Mouse (Mus musculus) G1E-ER4 (cell line): ENCODE measurements around the gene Sh3rf3. TPM values are rescaled to one million over a fixed set of nuclear protein-coding genes. Genes with fewer than 3 reads are reported as not detected.

Experiments used
- GATA1 ChIP-seq: IDR thresholded peaks from one replicate; pipeline ENCODE4 v1.8.0; 2012; ENCODE audit warnings: low read length, inconsistent platforms
- polyA plus RNA-seq: library from polyadenylated mRNA; stranded (reverse); fragments of >175 nt; gene quantifications from 2 replicates; pipeline ENCODE4 v1.2.3, GENCODE M21; 2012

Gene Sh3rf3
- polyA plus RNA-seq, 1 experiment: not detected

- no peak for TF ChIP-seq GATA1
These were observed 277.4 kb downstream of the Sh3rf3 start for GRCm38 (mm10) chr10:59090622-59090971.

GRCm38 (mm10) chr10:59091556-59091955, 278.4 kb downstream of the Sh3rf3 start:
- TF ChIP-seq GATA1: no peak

DNA sequence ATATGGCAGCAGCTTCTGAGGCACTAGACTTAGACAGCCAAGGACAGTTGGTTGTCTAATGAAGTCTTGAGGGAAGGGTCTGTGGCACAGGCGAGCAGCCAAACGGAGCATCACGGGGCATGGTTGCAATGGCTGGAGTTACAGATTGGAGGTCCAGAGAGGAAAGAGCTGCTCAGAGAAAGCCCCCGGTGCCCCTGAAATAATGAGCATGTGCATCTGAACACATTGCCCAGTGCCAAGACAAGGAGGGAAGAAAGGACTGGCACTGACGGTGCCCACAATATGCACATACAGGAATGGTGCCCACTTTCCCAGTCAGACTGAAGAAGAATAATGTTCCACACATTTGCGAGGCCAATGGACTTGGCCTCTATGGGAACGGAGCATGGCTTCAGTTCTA, 278.8 kb downstream of the Sh3rf3 start:
- TF ChIP-seq GATA1: no peak

- no peak for TF ChIP-seq GATA1
These were observed 291.5 kb downstream of the Sh3rf3 start for GRCm38 (mm10) chr10:59104683-59105082.

DNA sequence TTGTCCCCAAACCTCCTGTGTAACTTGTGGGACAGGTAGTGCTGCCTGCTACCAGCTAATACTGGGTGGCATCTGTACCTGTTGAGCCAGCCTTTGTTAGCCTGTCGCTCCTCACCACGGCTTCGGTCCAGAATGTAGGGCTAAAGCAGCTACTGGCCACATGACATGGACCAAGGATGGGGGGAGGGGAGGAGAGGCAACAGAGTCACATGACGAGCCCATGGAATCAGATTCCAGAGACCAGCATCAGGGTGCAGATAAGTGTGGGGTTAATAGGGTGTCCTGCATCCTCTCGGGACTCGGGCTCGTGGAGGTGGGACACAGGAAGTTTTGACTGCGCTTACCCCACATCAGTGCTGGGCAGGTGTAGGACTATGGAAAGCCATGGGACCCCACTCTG, 292.7 kb downstream of the Sh3rf3 start:
- no peak for TF ChIP-seq GATA1

DNA sequence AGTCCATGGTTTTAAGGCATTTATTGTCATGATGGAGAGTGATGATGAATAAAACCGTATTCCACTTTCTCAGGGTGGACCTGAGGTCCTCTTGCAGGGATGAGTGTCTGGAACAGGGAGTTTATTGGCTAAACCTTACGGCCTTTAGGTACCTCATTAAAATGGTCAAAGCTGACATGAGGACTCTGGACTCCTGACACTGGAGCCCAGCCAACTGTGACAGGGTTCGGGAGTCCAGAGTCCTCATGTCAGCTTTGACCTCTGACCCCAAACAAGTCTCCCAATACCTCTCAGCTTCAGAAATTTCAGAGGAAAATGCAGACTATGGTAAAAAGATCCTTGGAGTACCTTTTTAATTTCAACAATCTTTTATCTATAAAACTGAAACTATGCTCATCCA, 293.5 kb downstream of the Sh3rf3 start:
- TF ChIP-seq GATA1: no peak

GRCm38 (mm10) chr10:59109015-59109414, 295.9 kb downstream of the Sh3rf3 start:
- TF ChIP-seq GATA1: no peak

GRCm38 (mm10) chr10:59110386-59110785, 297.2 kb downstream of the Sh3rf3 start:
- TF ChIP-seq GATA1: no peak

- no peak for TF ChIP-seq GATA1
These were observed 299.6 kb downstream of the Sh3rf3 start for GRCm38 (mm10) chr10:59112755-59113154.

DNA sequence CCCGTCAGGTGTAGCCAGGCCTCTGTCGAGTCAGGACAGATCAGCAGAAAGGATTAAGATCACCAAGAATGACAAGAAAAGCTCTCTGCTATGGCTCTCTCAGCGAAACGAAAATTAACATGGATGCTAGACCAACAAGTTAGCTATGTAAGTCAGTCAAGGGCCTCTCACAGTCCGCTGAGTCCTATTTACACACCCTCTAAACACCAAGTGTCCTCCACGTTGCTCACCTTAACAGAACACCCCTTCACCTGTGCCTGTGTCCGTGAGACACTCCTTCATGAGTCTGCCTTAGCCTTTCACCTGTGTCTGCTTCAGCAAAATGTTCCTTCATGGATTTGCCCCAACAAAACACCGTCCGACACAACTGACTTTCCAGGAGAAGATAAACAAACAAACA, 300.2 kb downstream of the Sh3rf3 start:
- no peak for TF ChIP-seq GATA1

- no peak for TF ChIP-seq GATA1
These were observed 301.6 kb downstream of the Sh3rf3 start for GRCm38 (mm10) chr10:59114535-59115291.

DNA sequence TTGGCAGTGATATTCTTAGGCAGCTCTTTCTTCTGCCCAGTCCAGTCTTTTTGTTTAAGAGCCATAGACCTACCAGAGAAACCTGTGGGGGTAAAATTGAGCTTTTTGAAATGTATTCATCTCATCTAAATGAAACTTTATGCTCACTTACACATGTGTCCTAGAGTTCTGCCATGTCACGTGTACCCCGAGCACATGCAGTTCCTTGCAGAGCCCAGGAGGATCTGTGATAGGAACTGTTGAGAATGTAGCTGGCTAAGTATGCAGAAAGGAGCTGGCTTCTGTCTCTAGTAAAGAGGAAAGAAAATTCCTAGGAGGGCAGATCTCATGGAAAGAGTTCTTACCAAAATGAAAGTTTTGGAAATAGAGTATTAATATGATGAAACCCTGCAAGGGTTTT, 302.5 kb downstream of the Sh3rf3 start:
- no peak for TF ChIP-seq GATA1

GRCm38 (mm10) chr10:59116331-59116730, 303.2 kb downstream of the Sh3rf3 start:
- no peak for TF ChIP-seq GATA1

- TF ChIP-seq GATA1: no peak
These were observed 304.4 kb downstream of the Sh3rf3 start for GRCm38 (mm10) chr10:59117555-59117954.

DNA sequence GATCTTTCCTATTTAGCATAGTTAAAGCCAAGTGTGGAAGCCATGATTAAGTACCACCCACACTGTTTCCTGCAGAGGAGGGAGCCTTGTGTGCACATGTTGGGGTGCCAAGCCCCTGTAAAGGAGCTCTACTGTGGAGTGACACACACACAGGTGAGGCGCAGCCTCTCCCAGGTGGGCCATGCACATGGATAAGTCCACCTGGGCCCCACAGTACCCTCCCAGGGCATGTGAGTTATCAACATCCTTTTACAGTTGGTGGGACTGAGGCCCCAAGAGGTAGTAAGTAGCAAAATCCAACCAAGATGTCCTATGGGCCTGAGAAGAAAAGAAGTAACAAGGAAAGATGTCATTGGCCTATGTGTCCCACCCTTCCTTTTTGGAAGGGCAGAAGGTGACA, 305.8 kb downstream of the Sh3rf3 start:
- TF ChIP-seq GATA1: no peak

GRCm38 (mm10) chr10:59119811-59120210, 306.7 kb downstream of the Sh3rf3 start:
- TF ChIP-seq GATA1: no peak

DNA sequence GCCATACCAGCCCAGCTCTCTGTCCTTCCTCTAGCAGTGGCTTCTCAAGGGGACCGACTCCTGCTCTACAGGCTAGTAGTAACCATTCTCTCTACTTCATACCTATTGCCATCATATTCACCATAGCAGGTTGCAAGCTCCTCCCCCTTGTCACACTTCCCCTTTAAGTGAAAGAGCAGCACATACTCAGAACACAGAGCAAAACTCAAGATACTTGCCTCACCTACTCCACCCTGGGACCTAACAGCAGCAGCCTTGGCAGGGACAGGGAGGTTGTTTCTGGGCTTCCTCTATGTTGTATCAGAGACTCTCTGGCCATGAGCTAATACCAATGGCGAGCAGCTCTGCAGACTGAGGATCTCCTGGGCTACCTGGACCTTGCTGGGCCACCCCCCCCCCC, 312.3 kb downstream of the Sh3rf3 start:
- no peak for TF ChIP-seq GATA1

GRCm38 (mm10) chr10:59127637-59128036, 314.5 kb downstream of the Sh3rf3 start:
- TF ChIP-seq GATA1: no peak
